Mouse (Mus musculus): ENCODE data around the gene Dynlt1f. TPM values are rescaled to one million over a fixed set of nuclear protein-coding genes. Genes with fewer than 3 reads are reported as not detected.
"Not testable (repeated sequence)": the region's sequence is repeated elsewhere in the genome, so short reads cannot be mapped to it uniquely, and the experiment has no call there.

The Dynlt1f gene
- 55.1 and 74.7 TPM in 2 replicates for polyA plus RNA-seq (2012; rRNA removed)

- H3K4me1 ChIP-seq (ENCODE audit: control insufficient read depth, insufficient read depth, low read length), result not testable (repeated sequence)
- peak; percentile 80 for DNase-seq
- peak within 1 kb of the TSS; percentile 43 for H3K4me3 ChIP-seq (replicated peaks; ENCODE audit: extremely low read depth, low read depth, low read length)
- WGBS, result 1% methylated on average over 25 of the region's 33 CpGs
Observed at GRCm38 (mm10) chr17:6655567-6656281, at the start of gene Dynlt1f. Gene Dynlt1f, minus strand, starts transcription at chr17:6655900.

DNA sequence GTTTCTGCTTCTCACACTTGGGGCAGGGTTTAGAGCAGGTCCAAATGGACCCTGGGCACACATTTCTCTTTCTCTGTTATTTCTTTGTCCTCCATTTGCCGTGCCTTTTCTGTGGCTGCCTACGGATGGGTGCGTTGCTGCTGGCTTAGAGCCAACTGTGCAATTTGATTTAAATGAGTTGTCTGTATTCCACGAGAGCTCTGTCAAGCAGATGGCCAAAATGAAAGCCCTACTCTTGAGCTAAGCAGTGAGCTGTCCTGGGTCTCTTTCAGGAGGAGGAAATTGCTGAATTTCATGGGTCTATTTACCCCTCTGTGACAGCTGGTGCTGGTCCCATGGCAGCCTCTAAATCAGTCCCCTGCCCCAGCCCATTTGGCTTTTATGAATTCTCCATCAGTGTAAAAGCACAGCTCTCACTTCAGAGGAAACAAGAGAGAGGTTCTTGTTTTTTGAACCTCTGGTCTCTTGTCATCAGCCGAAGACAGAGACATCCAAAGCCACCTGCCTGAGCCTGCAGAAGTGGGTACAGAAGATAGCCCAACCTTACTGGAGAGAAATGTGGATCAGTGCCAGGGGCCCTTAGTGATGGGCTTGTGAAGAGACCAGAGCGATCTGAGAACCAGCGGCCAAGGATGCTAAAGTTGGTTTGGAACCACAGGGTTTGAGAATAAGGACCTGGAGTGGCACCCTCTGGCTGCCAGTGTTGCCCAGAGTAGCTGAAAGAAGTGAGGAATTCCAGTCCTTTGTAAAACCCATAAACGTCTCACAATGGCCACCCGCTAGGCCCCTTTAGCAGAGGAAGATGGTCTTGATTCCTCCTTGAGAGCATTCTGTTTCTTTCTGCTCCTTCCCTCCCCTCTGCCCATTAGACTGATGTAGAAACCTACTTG lies 47.9 kb upstream of the Dynlt1f start:
- H3K4me3 ChIP-seq (replicated peaks; ENCODE audit: extremely low read depth, low read depth, low read length); DNase-seq; H3K4me1 ChIP-seq (ENCODE audit: control insufficient read depth, insufficient read depth, low read length): not testable (repeated sequence)
- WGBS, result 65% methylated on average over 8 of the region's 9 CpGs

- not testable (repeated sequence) for DNase-seq; H3K4me1 ChIP-seq (ENCODE audit: control insufficient read depth, insufficient read depth, low read length); H3K4me3 ChIP-seq (replicated peaks; ENCODE audit: extremely low read depth, low read depth, low read length)
- WGBS, result 12% methylated on average over 2 of the region's 8 CpGs
Observed at GRCm38 (mm10) chr17:6702625-6703221, 47.0 kb upstream of the Dynlt1f start.

DNA sequence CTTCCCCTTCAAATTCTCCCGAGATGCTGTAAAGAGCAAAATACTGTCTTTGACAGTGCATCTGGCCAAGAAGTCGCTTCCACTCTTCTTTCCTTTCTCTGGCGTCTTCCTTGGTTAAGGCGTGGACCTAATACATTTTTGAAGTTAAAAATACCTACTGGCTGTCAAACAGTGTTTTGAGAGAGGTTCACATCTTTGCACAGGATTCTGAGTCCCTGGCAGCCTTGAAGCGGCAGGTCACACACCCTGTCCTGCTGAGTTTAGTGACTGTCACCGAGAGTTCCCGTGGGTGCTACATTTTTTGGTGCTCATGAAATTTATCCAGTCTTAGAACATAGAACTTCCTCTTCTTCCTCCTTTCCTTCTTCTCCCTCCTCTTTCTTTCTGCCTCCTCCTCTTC lies 44.4 kb upstream of the Dynlt1f start:
- H3K4me3 ChIP-seq (replicated peaks; ENCODE audit: extremely low read depth, low read depth, low read length); H3K4me1 ChIP-seq (ENCODE audit: control insufficient read depth, insufficient read depth, low read length); DNase-seq: not testable (repeated sequence)
- WGBS, result 70% methylated on average over 4 of the region's 7 CpGs

DNA sequence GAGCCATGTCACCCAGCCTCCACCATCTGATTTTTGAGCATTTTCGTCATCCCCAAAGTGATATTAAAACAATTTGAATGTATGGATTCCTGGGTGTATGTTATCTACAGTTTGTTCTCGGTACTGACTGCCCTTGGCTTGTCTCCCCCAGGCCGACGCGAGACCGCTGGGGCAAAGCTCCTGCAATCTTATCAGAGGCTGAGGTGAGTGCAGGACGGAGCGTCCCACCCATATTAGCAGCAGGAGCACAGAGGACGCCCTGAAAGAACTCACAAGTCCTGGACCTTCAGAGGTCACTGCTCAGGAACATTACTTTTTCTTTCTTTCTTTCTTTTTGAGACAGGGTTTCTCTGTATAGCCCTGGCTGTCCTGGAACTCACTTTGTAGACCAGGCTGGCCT lies 43.8 kb upstream of the Dynlt1f start:
- not testable (repeated sequence) for H3K4me1 ChIP-seq (ENCODE audit: control insufficient read depth, insufficient read depth, low read length); DNase-seq; H3K4me3 ChIP-seq (replicated peaks; ENCODE audit: extremely low read depth, low read depth, low read length)
- WGBS, result 83% methylated on average over 9 of the region's 9 CpGs

GRCm38 (mm10) chr17:6697224-6697775 lies 41.6 kb upstream of the Dynlt1f start:
- WGBS, result 30% methylated on average over 4 of the region's 4 CpGs
- not testable (repeated sequence) for DNase-seq; H3K4me1 ChIP-seq (ENCODE audit: control insufficient read depth, insufficient read depth, low read length); H3K4me3 ChIP-seq (replicated peaks; ENCODE audit: extremely low read depth, low read depth, low read length)
- peak; percentile 14; the same call in 1 of the 2 replicates for TF ChIP-seq CTCF (IDR thresholded peaks at IDR 0.05; ENCODE audit: insufficient read depth, low read length)

DNA sequence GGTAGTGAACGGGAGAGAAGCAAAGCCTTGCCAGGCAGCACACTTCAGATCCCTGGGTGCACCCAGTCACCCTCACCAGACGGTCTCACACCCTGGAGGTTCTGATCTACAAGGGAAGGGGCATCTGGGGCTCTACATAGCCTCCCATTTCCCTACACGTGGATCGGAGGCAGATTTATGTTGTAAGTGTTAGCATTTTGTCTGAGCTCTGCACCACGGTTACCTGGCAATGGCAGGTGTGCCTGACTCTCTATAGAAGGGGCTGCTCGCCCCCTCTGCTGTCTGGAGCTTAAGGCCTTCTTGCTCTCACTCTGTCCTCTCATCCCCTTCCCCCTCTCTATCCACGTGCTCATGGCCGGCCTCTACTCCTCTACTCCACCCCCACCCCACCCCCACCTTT lies 40.8 kb upstream of the Dynlt1f start:
- H3K4me3 ChIP-seq (replicated peaks; ENCODE audit: extremely low read depth, low read depth, low read length); H3K4me1 ChIP-seq (ENCODE audit: control insufficient read depth, insufficient read depth, low read length); DNase-seq: not testable (repeated sequence)
- 65% methylated on average over 8 of the region's 8 CpGs for WGBS

GRCm38 (mm10) chr17:6695712-6696111 lies 40.0 kb upstream of the Dynlt1f start:
- not testable (repeated sequence) for H3K4me1 ChIP-seq (ENCODE audit: control insufficient read depth, insufficient read depth, low read length); DNase-seq; H3K4me3 ChIP-seq (replicated peaks; ENCODE audit: extremely low read depth, low read depth, low read length)
- WGBS, result 78% methylated on average over 9 of the region's 9 CpGs

DNA sequence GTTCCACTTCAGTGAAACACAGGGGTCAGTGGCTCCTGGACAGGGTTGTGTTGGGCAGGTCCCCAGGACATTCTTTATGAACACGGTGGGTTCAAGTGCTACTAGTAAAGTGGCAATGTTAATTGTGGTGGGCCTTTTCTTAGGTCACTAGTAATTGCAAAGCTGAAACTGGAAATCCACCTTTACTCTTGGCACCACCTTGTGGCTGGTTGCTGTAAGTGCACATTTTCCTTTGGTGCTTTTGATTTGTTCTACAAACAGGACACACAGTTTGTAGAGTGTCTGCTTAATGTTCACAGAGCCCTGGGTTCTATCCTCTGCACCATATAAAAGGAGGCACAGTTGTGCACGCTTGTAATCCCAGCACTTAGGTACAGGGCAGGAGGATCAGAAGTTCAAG lies 35.9 kb upstream of the Dynlt1f start:
- WGBS, result 11% methylated on average over 2 of the region's 2 CpGs
- H3K4me3 ChIP-seq (replicated peaks; ENCODE audit: extremely low read depth, low read depth, low read length); H3K4me1 ChIP-seq (ENCODE audit: control insufficient read depth, insufficient read depth, low read length): not testable (repeated sequence)
- peak; percentile 92 for DNase-seq
- TF ChIP-seq CTCF (IDR thresholded peaks at IDR 0.05; ENCODE audit: insufficient read depth, low read length), result peak; percentile 35; the same call in 1 of the 2 replicates

DNA sequence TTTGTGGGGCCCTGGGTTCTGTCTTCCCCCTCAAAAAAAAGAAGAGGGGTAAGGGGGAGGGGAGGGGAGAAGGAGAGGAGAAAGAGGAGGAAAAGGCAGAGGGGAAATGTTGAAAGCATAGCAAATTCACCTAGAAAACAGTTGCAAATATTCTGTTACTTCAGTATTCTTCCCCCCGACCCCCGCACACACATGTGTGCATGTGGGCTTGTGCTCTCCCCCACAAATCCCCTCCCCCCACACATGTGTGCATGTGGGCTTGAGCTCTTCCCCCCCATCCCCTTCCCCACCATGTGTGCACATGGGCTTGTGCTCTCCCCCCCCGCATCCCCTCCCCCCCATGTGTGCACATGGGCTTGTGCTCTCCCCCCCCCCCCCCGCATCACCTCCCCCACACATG lies 33.6 kb upstream of the Dynlt1f start:
- DNase-seq; H3K4me1 ChIP-seq (ENCODE audit: control insufficient read depth, insufficient read depth, low read length); H3K4me3 ChIP-seq (replicated peaks; ENCODE audit: extremely low read depth, low read depth, low read length): not testable (repeated sequence)
- 92% methylated on average over 3 of the region's 4 CpGs for WGBS

DNA sequence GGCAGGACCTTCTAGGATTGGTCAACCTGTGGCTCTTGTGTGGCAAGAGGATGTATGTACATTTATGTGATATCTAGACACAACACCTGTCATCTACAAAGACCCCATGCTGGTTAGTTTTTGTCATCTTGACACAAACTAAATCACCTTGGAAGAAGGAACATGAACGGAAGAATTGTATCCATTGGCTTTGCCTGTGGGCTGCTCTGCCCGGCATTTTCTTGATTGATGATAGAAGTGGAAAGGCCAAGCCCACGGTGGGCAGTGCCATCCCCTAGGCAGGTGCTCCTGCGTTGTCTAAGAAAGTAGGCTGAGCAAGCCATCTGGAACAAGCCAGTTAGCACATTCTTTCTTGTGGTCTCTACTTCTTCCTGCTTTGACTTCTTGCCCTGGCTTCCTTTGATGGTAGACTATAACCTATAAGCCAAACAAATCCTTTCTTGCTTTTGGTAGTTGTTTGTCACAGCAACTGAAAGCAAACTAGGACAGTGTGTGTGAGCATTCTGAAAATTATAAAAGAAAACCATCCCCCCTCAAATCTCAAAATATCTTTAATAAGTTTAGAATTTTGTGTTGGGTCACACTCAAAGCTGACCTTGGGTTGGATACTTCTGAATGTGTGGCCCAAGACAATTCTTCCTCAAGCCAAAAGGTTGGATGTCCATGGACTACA lies 30.7 kb upstream of the Dynlt1f start:
- WGBS, result 82% methylated on average over 3 of the region's 4 CpGs
- not testable (repeated sequence) for DNase-seq

GRCm38 (mm10) chr17:6685288-6685818 lies 29.7 kb upstream of the Dynlt1f start:
- WGBS, result 10% methylated on average over 5 of the region's 8 CpGs
- DNase-seq; H3K4me1 ChIP-seq (ENCODE audit: control insufficient read depth, insufficient read depth, low read length); H3K4me3 ChIP-seq (replicated peaks; ENCODE audit: extremely low read depth, low read depth, low read length): not testable (repeated sequence)

More for the DNA sequence above, 30.7 kb upstream of the Dynlt1f start:
- not testable (repeated sequence) for H3K4me1 ChIP-seq (ENCODE audit: control insufficient read depth, insufficient read depth, low read length); H3K4me3 ChIP-seq (replicated peaks; ENCODE audit: extremely low read depth, low read depth, low read length)

DNA sequence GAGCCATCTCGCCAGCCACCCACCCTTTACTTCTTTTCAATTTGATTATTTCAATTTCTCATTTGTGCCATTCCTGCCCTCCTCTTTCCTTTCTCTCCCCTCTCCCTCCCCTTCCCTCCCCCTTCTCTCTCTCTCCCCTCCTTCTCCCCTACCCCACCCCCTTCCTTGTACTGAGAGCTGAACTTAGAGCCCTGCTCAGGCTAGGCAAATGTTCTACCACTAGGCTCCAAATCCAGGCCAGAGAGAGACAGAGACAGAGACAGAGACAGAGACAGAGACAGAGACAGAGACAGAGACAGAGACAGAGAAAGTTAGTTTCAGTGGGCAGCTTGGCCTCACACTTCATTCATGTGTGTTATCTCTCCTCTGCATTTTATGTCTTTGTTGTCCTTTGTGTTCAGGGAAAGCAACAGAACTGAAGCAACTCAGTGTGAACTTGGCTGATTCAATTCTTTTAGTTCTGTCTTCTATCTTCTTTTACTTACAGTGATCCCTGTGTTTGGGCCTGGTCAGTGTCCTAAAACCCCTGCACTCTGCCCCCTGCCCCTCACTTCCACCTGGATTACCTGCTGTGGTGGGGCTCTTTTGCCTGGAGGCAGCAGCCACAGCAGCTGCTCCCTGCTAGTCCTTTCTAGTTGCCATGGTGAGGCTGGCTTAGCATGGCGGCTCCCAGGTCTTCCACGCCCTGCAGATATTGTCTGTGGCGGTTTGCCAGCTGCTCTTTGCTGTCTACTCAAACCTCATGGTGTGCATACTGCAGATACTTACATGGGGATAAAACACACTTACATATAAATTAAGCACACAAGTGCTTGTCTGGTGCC lies 29.0 kb upstream of the Dynlt1f start:
- WGBS, result no CpG with 5 or more reads among the region's 4 CpGs
- not testable (repeated sequence) for DNase-seq; H3K4me1 ChIP-seq (ENCODE audit: control insufficient read depth, insufficient read depth, low read length); H3K4me3 ChIP-seq (replicated peaks; ENCODE audit: extremely low read depth, low read depth, low read length)

Data from lung, adult 2 months (tissue).